Mouse (Mus musculus): ENCODE measurements around the gene Pkmyt1. TPM values are rescaled to one million over a fixed set of nuclear protein-coding genes. Genes with fewer than 3 reads are reported as not detected.

Gene Pkmyt1
- polyA plus RNA-seq, 1 experiment = 20.1 TPM

DNA sequence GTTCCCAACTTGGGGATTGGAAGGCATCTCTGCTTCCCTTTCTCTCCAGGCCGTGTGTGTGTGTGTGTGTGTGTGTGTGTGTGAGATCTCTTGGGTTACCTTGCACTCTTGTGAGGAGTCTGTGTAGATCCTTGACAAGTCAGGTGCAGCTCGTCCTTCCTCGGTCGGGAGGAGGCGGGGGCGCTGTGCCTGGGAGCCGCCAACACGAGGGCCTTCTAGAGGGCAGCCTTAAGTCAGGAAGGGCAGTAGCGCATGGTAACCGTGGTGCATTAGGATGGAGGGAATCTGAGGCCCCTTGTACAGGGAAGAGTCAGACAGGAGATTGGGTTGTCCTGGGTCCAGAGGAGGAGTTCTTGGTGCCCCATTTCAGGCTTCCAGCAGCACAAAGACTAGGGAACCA, 50.1 kb downstream of the Pkmyt1 start:
- TF ChIP-seq CTCF (IDR thresholded peaks at IDR 0.05; ENCODE audit: low read depth, low read length) (no peak), POLR2A (IDR thresholded peaks at IDR 0.05; ENCODE audit: borderline replicate concordance, low read depth, low read length) (no peak)
- no peak overlapping the region for H3K27ac ChIP-seq (ENCODE audit: insufficient read depth, low read depth, low read length)
- H3K4me3 ChIP-seq (ENCODE audit: insufficient read depth, low read length) = no peak overlapping the region
- peaks cover 17% of the 10 kb centered on the region for H3K4me1 ChIP-seq (ENCODE audit: control insufficient read depth, insufficient read depth, low read length)

DNA sequence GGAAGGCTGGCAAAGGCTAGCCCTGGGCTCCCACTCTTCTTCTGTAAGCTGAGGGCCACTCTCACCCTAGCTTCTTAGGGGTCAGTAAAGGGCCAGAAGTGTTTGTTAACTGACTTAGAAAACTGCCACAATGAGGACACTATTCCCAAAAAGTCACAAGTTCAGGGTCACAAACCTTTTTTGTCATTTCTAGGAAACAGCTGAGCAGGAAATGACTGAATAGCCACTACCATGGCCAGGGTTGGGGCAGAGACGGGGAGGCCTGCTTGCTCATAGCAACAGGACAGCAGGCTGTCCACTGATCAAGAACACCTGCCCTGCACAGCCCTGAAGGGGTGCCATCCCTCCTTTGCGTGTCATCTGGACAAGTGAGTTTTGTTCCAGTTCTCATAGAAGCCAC, 51.0 kb downstream of the Pkmyt1 start:
- TF ChIP-seq CTCF (IDR thresholded peaks at IDR 0.05; ENCODE audit: low read depth, low read length) = no peak
- H3K4me3 ChIP-seq (ENCODE audit: insufficient read depth, low read length) = no peak overlapping the region
- no peak overlapping the region for H3K27ac ChIP-seq (ENCODE audit: insufficient read depth, low read depth, low read length)
- H3K4me1 ChIP-seq (ENCODE audit: control insufficient read depth, insufficient read depth, low read length) = peaks cover 16% of the 10 kb centered on the region

DNA sequence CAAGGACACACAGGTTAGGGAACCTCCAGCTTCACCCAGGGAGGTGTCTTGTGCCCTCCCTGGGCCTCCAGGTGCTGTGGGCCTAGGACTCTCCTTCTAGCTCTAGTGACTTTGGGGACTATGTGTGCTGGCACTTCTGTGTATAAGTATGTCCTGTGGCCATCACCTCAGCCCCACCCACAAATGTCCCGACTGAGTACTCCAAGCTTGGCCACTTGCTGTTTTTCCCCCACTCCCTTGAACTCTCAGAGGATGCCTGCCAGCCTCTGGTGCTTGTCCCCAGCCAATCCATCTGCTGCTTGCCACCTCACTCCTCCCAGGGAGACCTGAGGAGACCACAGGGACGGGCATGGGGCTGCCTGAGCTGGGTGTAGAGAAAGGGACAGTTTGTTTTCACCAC, 52.3 kb downstream of the Pkmyt1 start:
- TF ChIP-seq POLR2A (IDR thresholded peaks at IDR 0.05; ENCODE audit: borderline replicate concordance, low read depth, low read length) (no peak), CTCF (IDR thresholded peaks at IDR 0.05; ENCODE audit: low read depth, low read length) (no peak)
- no peak overlapping the region for H3K27ac ChIP-seq (ENCODE audit: insufficient read depth, low read depth, low read length)
- no peak overlapping the region for H3K4me3 ChIP-seq (ENCODE audit: insufficient read depth, low read length)
- peaks cover 15% of the 10 kb centered on the region for H3K4me1 ChIP-seq (ENCODE audit: control insufficient read depth, insufficient read depth, low read length)

DNA sequence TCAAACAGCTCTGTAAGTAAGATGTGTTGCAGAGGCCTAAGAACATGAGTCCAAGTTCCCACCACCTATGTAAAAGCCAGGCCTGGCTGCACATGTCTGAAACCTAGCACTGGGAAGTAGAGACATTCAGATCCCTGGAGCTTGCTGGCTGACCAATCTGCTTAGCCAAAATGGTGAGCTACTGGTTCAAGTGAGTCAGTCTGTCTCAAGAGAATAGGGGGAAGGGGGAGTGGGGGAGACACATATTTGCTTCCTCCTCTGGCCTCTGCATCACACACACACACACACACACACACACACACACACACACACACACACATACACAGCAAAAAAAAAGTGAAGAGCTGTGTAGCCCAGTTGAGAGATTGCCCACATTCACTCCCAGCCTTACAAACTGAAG, 57.2 kb downstream of the Pkmyt1 start:
- Histone ChIP-seq H3K4me3 (ENCODE audit: insufficient read depth, low read length) (no peak overlapping the region), H3K27ac (ENCODE audit: insufficient read depth, low read depth, low read length) (no peak overlapping the region), H3K4me1 (ENCODE audit: control insufficient read depth, insufficient read depth, low read length) (peaks cover 3% of the 10 kb centered on the region; the same call in 1 of the 2 replicates)
- no peak for TF ChIP-seq CTCF (IDR thresholded peaks at IDR 0.05; ENCODE audit: low read depth, low read length)
- TF ChIP-seq POLR2A (IDR thresholded peaks at IDR 0.05; ENCODE audit: borderline replicate concordance, low read depth, low read length) = no peak

DNA sequence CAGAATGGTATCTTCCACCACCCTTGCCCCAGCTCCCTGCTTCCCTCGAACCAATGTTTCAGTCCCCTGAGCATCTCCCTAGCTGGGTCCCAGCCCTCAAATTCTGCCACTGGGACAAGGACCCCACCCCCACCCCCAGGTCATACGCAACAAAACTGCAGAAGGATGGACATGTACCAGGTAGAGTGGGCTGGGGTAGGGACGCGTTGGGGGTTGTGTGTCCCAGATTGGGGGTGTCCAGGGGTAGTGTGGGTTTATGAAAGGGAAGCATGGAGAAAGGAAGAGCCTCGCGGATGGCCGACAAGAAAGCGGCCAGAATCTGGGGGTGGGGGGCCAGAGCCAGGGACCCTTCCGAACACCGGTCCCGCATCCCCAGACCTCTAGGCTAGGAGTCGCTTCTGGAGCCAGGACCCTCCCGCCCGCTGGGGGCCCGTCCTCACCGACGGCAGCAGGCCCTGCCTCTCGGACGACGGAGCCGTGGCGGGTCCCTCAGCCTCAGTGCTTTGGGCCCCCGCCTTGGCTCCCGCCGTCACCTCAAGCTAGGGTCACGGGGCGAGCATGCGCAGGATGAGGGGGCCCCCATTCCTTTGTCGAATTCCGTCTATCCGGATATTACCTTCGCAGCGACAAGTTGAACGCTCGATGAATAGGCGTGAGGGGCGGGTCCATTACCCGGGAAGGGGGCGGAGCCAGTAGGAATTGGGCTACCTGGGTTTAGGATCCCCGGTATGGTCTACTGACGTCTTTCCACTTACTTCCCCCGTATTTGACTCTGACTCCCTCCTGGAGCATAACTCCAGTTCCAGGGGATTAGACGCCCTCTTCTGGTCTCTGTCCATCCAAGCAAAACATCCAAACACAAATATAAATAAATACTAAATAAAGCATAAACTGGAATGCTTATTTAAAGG, 59.7 kb downstream of the Pkmyt1 start, which contains the start of gene Flywch2:
TSS of gene Flywch2 (minus strand) at position 521 of the 911 bp plus-strand sequence.
- Histone ChIP-seq H3K4me1 (ENCODE audit: control insufficient read depth, insufficient read depth, low read length) (peaks cover 11% of the 10 kb centered on the region), H3K4me3 (ENCODE audit: insufficient read depth, low read length) (peak within 1 kb of the TSS; percentile 52)
- TF ChIP-seq CTCF (IDR thresholded peaks at IDR 0.05; ENCODE audit: low read depth, low read length) (no peak), POLR2A (IDR thresholded peaks at IDR 0.05; ENCODE audit: borderline replicate concordance, low read depth, low read length) (no peak)

More for the DNA sequence above, 59.7 kb downstream of the Pkmyt1 start, which contains the start of gene Flywch2:
- H3K27ac ChIP-seq (ENCODE audit: insufficient read depth, low read depth, low read length) = no peak within 1 kb of the TSS

Other genes with a start within 250 kb of the Pkmyt1 start
- not detected in 2 replicates for gene Vmn2r117, start 246.6 kb upstream of the Pkmyt1 start, polyA plus RNA-seq (2012; ENCODE audit: insufficient read depth, insufficient read length, missing spikeins)
- 2.6 and 4.1 TPM in 2 replicates for gene Zfp213, start 162.1 kb upstream of the Pkmyt1 start, polyA plus RNA-seq (2012; ENCODE audit: insufficient read depth, insufficient read length, missing spikeins)
- 1.2 and 1.3 TPM in 2 replicates for gene Zfp13, start 126.8 kb upstream of the Pkmyt1 start, polyA plus RNA-seq (2012; ENCODE audit: insufficient read depth, insufficient read length, missing spikeins)
- not detected in 2 replicates for gene Zscan10, start 125.5 kb upstream of the Pkmyt1 start, polyA plus RNA-seq (2012; ENCODE audit: insufficient read depth, insufficient read length, missing spikeins)
- 0.38 and 0.41 TPM in 2 replicates for gene Mmp25, start 81.1 kb upstream of the Pkmyt1 start, polyA plus RNA-seq (2012; ENCODE audit: insufficient read depth, insufficient read length, missing spikeins)
- not detected in 2 replicates for gene Bicdl2, start 65.8 kb upstream of the Pkmyt1 start, polyA plus RNA-seq (2012; ENCODE audit: insufficient read depth, insufficient read length, missing spikeins)
- gene Hcfc1r1, start 52.7 kb upstream of the Pkmyt1 start, polyA plus RNA-seq (2012; ENCODE audit: insufficient read depth, insufficient read length, missing spikeins) = 101 and 118 TPM in 2 replicates
- gene Thoc6, start 52.5 kb upstream of the Pkmyt1 start, polyA plus RNA-seq (2012; ENCODE audit: insufficient read depth, insufficient read length, missing spikeins) = 20.9 and 23.4 TPM in 2 replicates
- 4.9 and 5.6 TPM in 2 replicates for gene Tnfrsf12a, start 48.9 kb upstream of the Pkmyt1 start, polyA plus RNA-seq (2012; ENCODE audit: insufficient read depth, insufficient read length, missing spikeins)
- gene Cldn6, start 47.1 kb upstream of the Pkmyt1 start, polyA plus RNA-seq (2012; ENCODE audit: insufficient read depth, insufficient read length, missing spikeins) = not detected in 2 replicates
- gene Cldn9, start 42.3 kb upstream of the Pkmyt1 start, polyA plus RNA-seq (2012; ENCODE audit: insufficient read depth, insufficient read length, missing spikeins) = not detected in 2 replicates
- gene 1520401A03Rik, start 3.6 kb upstream of the Pkmyt1 start, polyA plus RNA-seq (2012; ENCODE audit: insufficient read depth, insufficient read length, missing spikeins) = not detected in 2 replicates
- 13.9 TPM in 2 replicates for gene Paqr4, start 14.5 kb downstream of the Pkmyt1 start, polyA plus RNA-seq (2012; ENCODE audit: insufficient read depth, insufficient read length, missing spikeins)
- gene Kremen2, start 19.5 kb downstream of the Pkmyt1 start, polyA plus RNA-seq (2012; ENCODE audit: insufficient read depth, insufficient read length, missing spikeins) = not detected in 2 replicates
- gene Flywch1, start 45.3 kb downstream of the Pkmyt1 start, polyA plus RNA-seq (2012; ENCODE audit: insufficient read depth, insufficient read length, missing spikeins) = 20.4 and 21.3 TPM in 2 replicates
- gene Flywch2, start 59.7 kb downstream of the Pkmyt1 start, polyA plus RNA-seq (2012; ENCODE audit: insufficient read depth, insufficient read length, missing spikeins) = 1.6 and 1.8 TPM in 2 replicates
- 502 and 543 TPM in 2 replicates for gene Srrm2, start 64.2 kb downstream of the Pkmyt1 start, polyA plus RNA-seq (2012; ENCODE audit: insufficient read depth, insufficient read length, missing spikeins)
- gene Elob, start 102.8 kb downstream of the Pkmyt1 start, polyA plus RNA-seq (2012; ENCODE audit: insufficient read depth, insufficient read length, missing spikeins) = 240 and 243 TPM in 2 replicates
- not detected in 2 replicates for gene Prss33, start 109.7 kb downstream of the Pkmyt1 start, polyA plus RNA-seq (2012; ENCODE audit: insufficient read depth, insufficient read length, missing spikeins)
- gene Prss32, start 117.5 kb downstream of the Pkmyt1 start, polyA plus RNA-seq (2012; ENCODE audit: insufficient read depth, insufficient read length, missing spikeins) = not detected in 2 replicates
- not detected in 2 replicates for gene Prss41, start 117.8 kb downstream of the Pkmyt1 start, polyA plus RNA-seq (2012; ENCODE audit: insufficient read depth, insufficient read length, missing spikeins)
- gene Prss21, start 141.7 kb downstream of the Pkmyt1 start, polyA plus RNA-seq (2012; ENCODE audit: insufficient read depth, insufficient read length, missing spikeins) = not detected in 2 replicates
- not detected in 2 replicates for gene Dcpp1, start 154.5 kb downstream of the Pkmyt1 start, polyA plus RNA-seq (2012; ENCODE audit: insufficient read depth, insufficient read length, missing spikeins)
- gene Dcpp2, start 154.5 kb downstream of the Pkmyt1 start, polyA plus RNA-seq (2012; ENCODE audit: insufficient read depth, insufficient read length, missing spikeins) = not detected in 2 replicates
- not detected in 2 replicates for gene Dcpp3, start 191.1 kb downstream of the Pkmyt1 start, polyA plus RNA-seq (2012; ENCODE audit: insufficient read depth, insufficient read length, missing spikeins)
- gene Sbp, start 215.3 kb downstream of the Pkmyt1 start, polyA plus RNA-seq (2012; ENCODE audit: insufficient read depth, insufficient read length, missing spikeins) = not detected in 2 replicates
- gene Sbpl, start 228.9 kb downstream of the Pkmyt1 start, polyA plus RNA-seq (2012; ENCODE audit: insufficient read depth, insufficient read length, missing spikeins) = not detected in 2 replicates